Mouse (Mus musculus) lung, adult 2 months (tissue): ENCODE measurements around the gene Elmo1.

Experiments used
- CTCF ChIP-seq: fragments of 200-500 bp; IDR thresholded peaks from 2 replicates; pipeline ENCODE4 v1.5.1; 2011; ENCODE audit warnings: mild to moderate bottlenecking, low read length, control low read depth; ENCODE audit not compliant: insufficient read depth
- POLR2A ChIP-seq: fragments of 200-500 bp; IDR thresholded peaks from 2 replicates; pipeline ENCODE4 v1.6.1; 2011; ENCODE audit warnings: low read depth, mild to moderate bottlenecking, control low read depth, low read length, borderline replicate concordance; ENCODE audit errors: extremely low read depth

DNA sequence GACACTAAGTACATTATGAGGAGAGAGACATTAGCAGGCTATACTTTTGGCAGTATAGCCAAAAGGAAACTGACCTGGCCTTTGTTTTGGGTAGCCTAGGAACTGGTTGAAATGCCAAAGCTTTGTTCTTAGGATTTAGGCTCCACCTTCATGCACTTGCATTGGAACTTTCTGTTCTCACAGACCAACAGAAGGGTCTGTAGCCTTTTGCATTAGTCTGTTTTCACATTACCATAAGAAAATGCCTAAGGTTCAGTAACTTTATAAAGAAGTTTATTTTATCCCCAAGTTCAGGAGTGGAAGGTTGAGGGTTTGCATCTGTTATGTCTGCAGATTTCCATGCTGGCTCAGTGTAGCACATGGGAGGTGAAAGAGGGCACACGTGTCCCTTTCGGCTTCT is 15.6 kb downstream of the Elmo1 start:
- no peak for TF ChIP-seq POLR2A
- no peak for TF ChIP-seq CTCF
